Mouse (Mus musculus) ES-Bruce4 (cell line): ENCODE measurements at regions not wholly inside any gene's neighbourhood (a gene's known extent, or its start where the extent isn't known, plus 50 kb on each side); places are given as distances from the start of the nearest gene placed in this dataset.

ENCODE experiments used
- H3K27ac ChIP-seq: 2 replicates; pipeline ENCODE4 v1.5.1; 2012; ENCODE audit warnings: low read length, inconsistent platforms; ENCODE audit not compliant: insufficient read depth
- H3K27me3 ChIP-seq: 2 replicates; pipeline ENCODE4 v1.6.1; 2012; ENCODE audit warnings: mild to moderate bottlenecking, low read length, inconsistent platforms; ENCODE audit not compliant: control insufficient read depth, poor library complexity, insufficient read depth, severe bottlenecking
- H3K36me3 ChIP-seq: 2 replicates; pipeline ENCODE4 v1.6.1; 2012; ENCODE audit warnings: inconsistent platforms, mild to moderate bottlenecking, low read length, moderate library complexity; ENCODE audit not compliant: control insufficient read depth, poor library complexity, insufficient read depth, severe bottlenecking
- H3K4me1 ChIP-seq: one replicate; pipeline ENCODE4 v1.8.1; 2011; ENCODE audit warnings: low read length; ENCODE audit not compliant: control insufficient read depth, insufficient read depth
- H3K4me3 ChIP-seq: 2 replicates; pipeline ENCODE4 v1.5.1; 2011; ENCODE audit warnings: low read depth, mild to moderate bottlenecking, low read length
- H3K9ac ChIP-seq: 2 replicates; pipeline ENCODE4 v1.6.1; 2012; ENCODE audit warnings: low read depth, mild to moderate bottlenecking, inconsistent platforms; ENCODE audit not compliant: poor library complexity, severe bottlenecking
- H3K9me3 ChIP-seq: replicated peaks from 2 replicates; pipeline ENCODE4 v1.6.1; 2012; ENCODE audit warnings: mild to moderate bottlenecking, low read length, inconsistent platforms; ENCODE audit not compliant: control insufficient read depth, poor library complexity, insufficient read depth, severe bottlenecking
- CTCF ChIP-seq: IDR thresholded peaks from one replicate; pipeline ENCODE4 v1.8.1; 2011; ENCODE audit warnings: low read depth, low read length
- EP300 ChIP-seq: IDR thresholded peaks from 2 replicates; pipeline ENCODE4 v1.6.1; 2011; ENCODE audit warnings: low read depth, low read length; ENCODE audit not compliant: insufficient read depth
- POLR2A ChIP-seq: IDR thresholded peaks from one replicate; pipeline ENCODE4 v1.8.1; 2011; ENCODE audit warnings: low read length; ENCODE audit not compliant: insufficient read depth

- Histone ChIP-seq H3K36me3 (no peaks in the 10 kb centered on the region), H3K4me1 (no peaks in the 10 kb centered on the region), H3K27ac (no peak overlapping the region), H3K9me3 (no peaks in the 10 kb centered on the region), H3K27me3 (no peaks in the 10 kb centered on the region), H3K4me3 (no peak overlapping the region), H3K9ac (no peak overlapping the region)
- no peak for TF ChIP-seq POLR2A
- TF ChIP-seq CTCF: peak; percentile 82
- peak; percentile 26; the same call in 1 of the 2 replicates for TF ChIP-seq EP300
Observed at GRCm38 (mm10) chr11:84724080-84724479, 95.2 kb downstream of the Mrm1 start.

GRCm38 (mm10) chr11:84722658-84723201 is 96.6 kb downstream of the Mrm1 start:
- H3K4me1 ChIP-seq: no peaks in the 10 kb centered on the region
- TF ChIP-seq CTCF (no peak), POLR2A (no peak), EP300 (no peak)
- H3K27ac ChIP-seq: no peak overlapping the region
- H3K9me3 ChIP-seq: no peaks in the 10 kb centered on the region
- no peaks in the 10 kb centered on the region for H3K36me3 ChIP-seq
- H3K9ac ChIP-seq: no peak overlapping the region
- H3K4me3 ChIP-seq: no peak overlapping the region
- no peaks in the 10 kb centered on the region for H3K27me3 ChIP-seq

GRCm38 (mm10) chr11:84721979-84722378 is 97.3 kb downstream of the Mrm1 start:
- TF ChIP-seq CTCF (peak; percentile 60), POLR2A (no peak), EP300 (no peak)
- H3K27ac ChIP-seq: no peak overlapping the region
- no peaks in the 10 kb centered on the region for H3K27me3 ChIP-seq

GRCm38 (mm10) chr11:84721150-84721549 is 98.2 kb downstream of the Mrm1 start:
- no peak overlapping the region for H3K27ac ChIP-seq
- peak; percentile 43 for TF ChIP-seq CTCF
- TF ChIP-seq EP300: no peak
- H3K4me1 ChIP-seq: no peaks in the 10 kb centered on the region
- no peak overlapping the region for H3K9ac ChIP-seq
- H3K36me3 ChIP-seq: no peaks in the 10 kb centered on the region
- no peak overlapping the region for H3K4me3 ChIP-seq
- no peaks in the 10 kb centered on the region for H3K9me3 ChIP-seq
- H3K27me3 ChIP-seq: no peaks in the 10 kb centered on the region

More at GRCm38 (mm10) chr11:84721979-84722378, 97.3 kb downstream of the Mrm1 start:
- Histone ChIP-seq H3K4me1 (no peaks in the 10 kb centered on the region), H3K4me3 (no peak overlapping the region), H3K36me3 (no peaks in the 10 kb centered on the region), H3K9me3 (no peaks in the 10 kb centered on the region), H3K9ac (no peak overlapping the region)

- H3K9me3 ChIP-seq: no peaks in the 10 kb centered on the region
- no peak overlapping the region for H3K27ac ChIP-seq
- H3K9ac ChIP-seq: no peak overlapping the region
- no peak overlapping the region for H3K4me3 ChIP-seq
- TF ChIP-seq CTCF (no peak), POLR2A (no peak), EP300 (no peak)
- no peaks in the 10 kb centered on the region for H3K4me1 ChIP-seq
- no peaks in the 10 kb centered on the region for H3K36me3 ChIP-seq
- H3K27me3 ChIP-seq: no peaks in the 10 kb centered on the region
Observed at GRCm38 (mm10) chr11:84719781-84720180, 99.5 kb downstream of the Mrm1 start.

GRCm38 (mm10) chr11:84712731-84713130 is 106.6 kb downstream of the Mrm1 start:
- H3K36me3 ChIP-seq: no peaks in the 10 kb centered on the region
- no peaks in the 10 kb centered on the region for H3K4me1 ChIP-seq

More at GRCm38 (mm10) chr11:84712731-84713130, 106.6 kb downstream of the Mrm1 start:
- no peaks in the 10 kb centered on the region for H3K9me3 ChIP-seq
- H3K27ac ChIP-seq: no peak overlapping the region
- no peaks in the 10 kb centered on the region for H3K27me3 ChIP-seq
- no peak overlapping the region for H3K9ac ChIP-seq
- TF ChIP-seq CTCF (no peak), POLR2A (no peak), EP300 (no peak)
- H3K4me3 ChIP-seq: no peak overlapping the region
